Mouse (Mus musculus) embryonic fibroblast, embryonic 13.5 days (primary cell): ENCODE results near the gene Phf13.

Experiments used
- CTCF ChIP-seq: IDR thresholded peaks from 2 replicates; pipeline ENCODE4 v1.5.1; 2011; ENCODE audit warnings: mild to moderate bottlenecking, control low read depth, low read length, moderate library complexity, borderline replicate concordance; ENCODE audit not compliant: insufficient read depth
- POLR2A ChIP-seq: IDR thresholded peaks from 2 replicates; pipeline ENCODE4 v1.6.1; 2011; ENCODE audit warnings: low read depth, mild to moderate bottlenecking, control low read depth, low read length, moderate library complexity

DNA sequence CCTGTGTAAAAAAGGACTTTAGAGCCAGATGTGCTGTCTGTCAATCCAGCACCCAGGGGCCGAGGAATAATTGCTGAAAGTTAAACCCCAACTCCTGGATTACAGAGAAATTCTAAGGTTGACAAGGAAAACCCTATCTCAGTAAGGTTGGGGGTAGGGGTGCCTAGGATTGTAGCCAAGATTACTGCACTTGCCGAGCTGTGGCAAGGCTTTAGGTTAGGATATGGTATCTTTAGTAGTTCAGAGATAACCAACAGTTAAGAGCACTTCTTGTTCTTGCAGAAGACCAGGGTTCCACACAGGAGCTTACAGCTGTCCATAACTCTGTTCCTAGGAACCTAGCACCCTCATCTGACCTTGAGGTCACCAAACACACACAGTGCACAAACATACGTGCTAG lies 1.6 kb upstream of the Phf13 start:
- TF ChIP-seq POLR2A: no peak
- no peak for TF ChIP-seq CTCF
